Mouse (Mus musculus) heart, embryonic 10.5 days (tissue): ENCODE data around the gene Col7a1. TPM values are rescaled to one million over a fixed set of nuclear protein-coding genes. Genes with fewer than 3 reads are reported as not detected.

ENCODE experiments used
- DNase-seq: peaks from one replicate; pipeline ENCODE4 v3.0.0-alpha.2; 2017; ENCODE audit warnings: low spot score
- H3K27ac ChIP-seq: fragments of 300-500 bp; sonication (generic); 2 replicates; pipeline ENCODE4 v1.5.1; 2016; ENCODE audit warnings: mild to moderate bottlenecking
- H3K27me3 ChIP-seq: fragments of 300-500 bp; sonication (generic); 2 replicates; pipeline ENCODE4 v1.6.1; 2016; ENCODE audit warnings: mild to moderate bottlenecking; ENCODE audit not compliant: poor library complexity, insufficient read depth, severe bottlenecking
- H3K36me3 ChIP-seq: fragments of 300-500 bp; sonication (generic); 2 replicates; pipeline ENCODE4 v1.6.1; 2016; ENCODE audit warnings: mild to moderate bottlenecking, moderate library complexity
- H3K4me1 ChIP-seq: fragments of 300-500 bp; sonication (generic); 2 replicates; pipeline ENCODE4 v1.6.1; 2016; ENCODE audit warnings: mild to moderate bottlenecking
- H3K4me3 ChIP-seq: fragments of 300-500 bp; sonication (generic); 2 replicates; pipeline ENCODE4 v1.5.1; 2016; ENCODE audit warnings: mild to moderate bottlenecking, moderate library complexity
- H3K9me3 ChIP-seq: fragments of 300-500 bp; sonication (generic); 2 replicates; pipeline ENCODE4 v1.6.1; 2016; ENCODE audit warnings: mild to moderate bottlenecking, moderate library complexity
- WGBS: fragments of 180-500 bp; shearing (Covaris S2); methylation state at CpG from one replicate; pipeline ENCODE4 v1.1.7; 2016; 5-methylcytosine and 5-hydroxymethylcytosine counted together
- polyA plus RNA-seq: library from polyadenylated mRNA; unstranded; fragments of >200 nt; fragmentation: Nextera tagmentation; extraction: Ambion mirVana; gene quantifications from 2 replicates; pipeline ENCODE4 v1.2.1, GENCODE M21; 2016

The Col7a1 gene
- polyA plus RNA-seq, 1 experiment from 2014 or later: 1.8 TPM

GRCm38 (mm10) chr9:108989802-108990461 lies 36.5 kb downstream of the Col7a1 start:
- Histone ChIP-seq H3K9me3 (no peaks in the 10 kb centered on the region), H3K4me1 (peaks cover 55% of the 10 kb centered on the region), H3K4me3 (no peak overlapping the region), H3K27me3 (peaks cover 5% of the 10 kb centered on the region; the same call in 1 of the 2 replicates), H3K36me3 (no peaks in the 10 kb centered on the region), H3K27ac (peak overlapping the region; percentile 92)
- WGBS: 81% methylated on average over 4 of the region's 4 CpGs
- no peak for DNase-seq

- Histone ChIP-seq H3K27me3 (no peaks in the 10 kb centered on the region), H3K9me3 (no peaks in the 10 kb centered on the region), H3K4me3 (no peak overlapping the region), H3K36me3 (no peaks in the 10 kb centered on the region), H3K4me1 (peaks cover 58% of the 10 kb centered on the region), H3K27ac (peak overlapping the region; percentile 92)
- WGBS: 82% methylated on average over 7 of the region's 7 CpGs
- no peak for DNase-seq
These were observed 37.1 kb downstream of the Col7a1 start for GRCm38 (mm10) chr9:108990462-108990820.

- Histone ChIP-seq H3K27me3 (no peaks in the 10 kb centered on the region), H3K4me3 (peak within 1 kb of the TSS; percentile 69), H3K4me1 (peaks cover 69% of the 10 kb centered on the region), H3K27ac (peak within 1 kb of the TSS; percentile 92), H3K36me3 (no peaks in the 10 kb centered on the region), H3K9me3 (no peaks in the 10 kb centered on the region)
- DNase-seq: peak; percentile 100
- WGBS: 3% methylated on average over 31 of the region's 31 CpGs
These were observed 38.2 kb downstream of the Col7a1 start, which contains the start of gene Pfkfb4 for GRCm38 (mm10) chr9:108991428-108992084. TSS of gene Pfkfb4 (plus strand) at chr9:108991778.

- no peaks in the 10 kb centered on the region for H3K36me3 ChIP-seq
- H3K27me3 ChIP-seq: no peaks in the 10 kb centered on the region
- WGBS: 13% methylated on average over 18 of the region's 18 CpGs
- no peaks in the 10 kb centered on the region for H3K9me3 ChIP-seq
- H3K4me1 ChIP-seq: peaks cover 70% of the 10 kb centered on the region
- peak overlapping the region; percentile 69 for H3K4me3 ChIP-seq
- peak overlapping the region; percentile 92 for H3K27ac ChIP-seq
- DNase-seq: no peak
These were observed 38.7 kb downstream of the Col7a1 start for GRCm38 (mm10) chr9:108992085-108992469.

- peak overlapping the region; percentile 12; the same call in 1 of the 2 replicates for H3K27ac ChIP-seq
- H3K27me3 ChIP-seq: no peaks in the 10 kb centered on the region
- H3K9me3 ChIP-seq: no peaks in the 10 kb centered on the region
- no peaks in the 10 kb centered on the region for H3K36me3 ChIP-seq
- H3K4me1 ChIP-seq: peaks cover 64% of the 10 kb centered on the region
- WGBS: 60% methylated on average over 9 of the region's 9 CpGs
- DNase-seq: no peak
- H3K4me3 ChIP-seq: peak overlapping the region; percentile 69; the same call in 1 of the 2 replicates
These were observed 39.4 kb downstream of the Col7a1 start for GRCm38 (mm10) chr9:108992620-108993361.

GRCm38 (mm10) chr9:108996411-108996810 lies 43.0 kb downstream of the Col7a1 start:
- no peak overlapping the region for H3K27ac ChIP-seq
- H3K27me3 ChIP-seq: no peaks in the 10 kb centered on the region
- H3K9me3 ChIP-seq: no peaks in the 10 kb centered on the region
- DNase-seq: no peak
- H3K36me3 ChIP-seq: no peaks in the 10 kb centered on the region
- peaks cover 30% of the 10 kb centered on the region for H3K4me1 ChIP-seq
- no peak overlapping the region for H3K4me3 ChIP-seq
- 67% methylated on average over 9 of the region's 9 CpGs for WGBS

GRCm38 (mm10) chr9:108998287-108999166 lies 45.1 kb downstream of the Col7a1 start:
- H3K27ac ChIP-seq: no peak overlapping the region
- no peaks in the 10 kb centered on the region for H3K9me3 ChIP-seq
- peaks cover 17% of the 10 kb centered on the region for H3K4me1 ChIP-seq
- 78% methylated on average over 19 of the region's 19 CpGs for WGBS
- H3K27me3 ChIP-seq: no peaks in the 10 kb centered on the region
- no peak for DNase-seq
- H3K4me3 ChIP-seq: no peak overlapping the region
- H3K36me3 ChIP-seq: no peaks in the 10 kb centered on the region

GRCm38 (mm10) chr9:108999167-108999526 lies 45.8 kb downstream of the Col7a1 start:
- Histone ChIP-seq H3K9me3 (no peaks in the 10 kb centered on the region), H3K4me3 (no peak overlapping the region), H3K27ac (no peak overlapping the region), H3K27me3 (no peaks in the 10 kb centered on the region), H3K4me1 (peaks cover 17% of the 10 kb centered on the region), H3K36me3 (no peaks in the 10 kb centered on the region)
- WGBS: 64% methylated on average over 4 of the region's 4 CpGs
- no peak for DNase-seq

- DNase-seq: peak; percentile 90
- Histone ChIP-seq H3K27me3 (no peaks in the 10 kb centered on the region), H3K4me3 (no peak overlapping the region), H3K27ac (no peak overlapping the region), H3K9me3 (no peaks in the 10 kb centered on the region), H3K36me3 (no peaks in the 10 kb centered on the region), H3K4me1 (peaks cover 10% of the 10 kb centered on the region)
- WGBS: 6% methylated on average over 3 of the region's 3 CpGs
These were observed 47.3 kb downstream of the Col7a1 start for GRCm38 (mm10) chr9:109000726-109001125.

- no peaks in the 10 kb centered on the region for H3K27me3 ChIP-seq
- no peak for DNase-seq
- H3K9me3 ChIP-seq: no peaks in the 10 kb centered on the region
- peaks cover 16% of the 10 kb centered on the region for H3K4me1 ChIP-seq
- H3K27ac ChIP-seq: no peak overlapping the region
- H3K36me3 ChIP-seq: no peaks in the 10 kb centered on the region
- no peak overlapping the region for H3K4me3 ChIP-seq
- 53% methylated on average over 2 of the region's 2 CpGs for WGBS
These were observed 49.8 kb downstream of the Col7a1 start for GRCm38 (mm10) chr9:109003201-109003600.

- Histone ChIP-seq H3K4me1 (peaks cover 39% of the 10 kb centered on the region), H3K27ac (peak overlapping the region; percentile 18), H3K4me3 (no peak overlapping the region), H3K27me3 (no peaks in the 10 kb centered on the region), H3K9me3 (no peaks in the 10 kb centered on the region), H3K36me3 (no peaks in the 10 kb centered on the region)
- WGBS: 66% methylated on average over 21 of the region's 21 CpGs
- no peak for DNase-seq
These were observed 53.8 kb downstream of the Col7a1 start for GRCm38 (mm10) chr9:109007025-109007780.

- no peak for DNase-seq
- H3K4me3 ChIP-seq: no peak overlapping the region
- peak overlapping the region; percentile 42 for H3K27ac ChIP-seq
- WGBS: 72% methylated on average over 9 of the region's 9 CpGs
- no peaks in the 10 kb centered on the region for H3K27me3 ChIP-seq
- H3K36me3 ChIP-seq: no peaks in the 10 kb centered on the region
- peaks cover 43% of the 10 kb centered on the region for H3K4me1 ChIP-seq
- no peaks in the 10 kb centered on the region for H3K9me3 ChIP-seq
These were observed 54.7 kb downstream of the Col7a1 start for GRCm38 (mm10) chr9:109008081-109008480.
